Mouse (Mus musculus): Measurements from ENCODE around the gene Aff1. TPM values are rescaled to one million over a fixed set of nuclear protein-coding genes. Genes with fewer than 3 reads are reported as not detected.

Aff1 gene
- total and polyA plus RNA-seq, 2 experiments from 2014 or later = 1.6 to 6.4 TPM

GRCm38 (mm10) chr5:103854041-103854806 lies 162.1 kb downstream of the Aff1 start:
- peak; percentile 59 for TF ChIP-seq CTCF (IDR thresholded peaks at IDR 0.05)
- Histone ChIP-seq H3K4me2 (ENCODE audit: low read depth, low read length, poor library complexity, severe bottlenecking) (no peak overlapping the region), H3K36me3 (ENCODE audit: insufficient read depth, low read length) (0 out of 2 replicates have a peak, but pooled peaks cover 2% of the 10 kb centered on the region), H3K4me1 (ENCODE audit: insufficient read depth, low read length) (0 out of 2 replicates have a peak, but pooled peaks cover 4% of the 10 kb centered on the region), H3K27me3 (ENCODE audit: insufficient read depth, low read length) (no peaks in the 10 kb centered on the region), H3K4me3 (ENCODE audit: low read depth, low read length) (no peak overlapping the region), H3K27ac (ENCODE audit: low read depth, low read length) (peak overlapping the region; percentile 32; the same call in 1 of the 2 replicates), H3K9me3 (ENCODE audit: low read length) (no peaks in the 10 kb centered on the region), H3K9ac (replicated peaks; ENCODE audit: low read length, poor library complexity, severe bottlenecking) (no peak overlapping the region)
- ATAC-seq (ENCODE audit: low FRiP score) = peak; percentile 59
- peak; percentile 74 for DNase-seq (ENCODE audit: low spot score)
- 51% methylated on average over 17 of the region's 17 CpGs for WGBS

DNA sequence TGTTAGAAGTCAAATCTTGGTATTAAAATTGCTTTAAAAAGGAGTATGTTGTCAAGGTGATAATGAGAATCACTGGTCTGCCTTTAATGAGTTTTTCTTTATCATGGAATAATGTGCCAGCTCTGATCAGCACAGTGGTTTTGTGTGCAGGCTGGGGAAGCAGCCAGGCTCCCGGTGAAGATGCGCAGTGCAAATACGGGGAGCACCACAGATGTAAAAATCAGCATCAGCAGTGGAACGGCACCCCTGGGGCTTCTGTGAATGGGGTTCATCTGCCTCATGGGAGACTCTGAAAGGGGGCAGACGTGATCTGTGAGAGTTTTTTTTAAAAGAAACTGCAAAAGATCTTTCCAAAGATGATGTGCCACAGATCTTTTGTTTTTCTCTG lies 162.6 kb downstream of the Aff1 start:
- Histone ChIP-seq H3K9ac (replicated peaks; ENCODE audit: low read length, poor library complexity, severe bottlenecking) (no peak overlapping the region), H3K4me2 (ENCODE audit: low read depth, low read length, poor library complexity, severe bottlenecking) (no peak overlapping the region), H3K36me3 (ENCODE audit: insufficient read depth, low read length) (0 out of 2 replicates have a peak, but pooled peaks cover 2% of the 10 kb centered on the region), H3K27ac (ENCODE audit: low read depth, low read length) (no peak overlapping the region), H3K27me3 (ENCODE audit: insufficient read depth, low read length) (no peaks in the 10 kb centered on the region), H3K4me1 (ENCODE audit: insufficient read depth, low read length) (0 out of 2 replicates have a peak, but pooled peaks cover 4% of the 10 kb centered on the region), H3K9me3 (ENCODE audit: low read length) (no peaks in the 10 kb centered on the region), H3K4me3 (ENCODE audit: low read depth, low read length) (no peak overlapping the region)
- no peak for TF ChIP-seq CTCF (IDR thresholded peaks at IDR 0.05)
- DNase-seq (ENCODE audit: low spot score) (peak; percentile 16), ATAC-seq (ENCODE audit: low FRiP score) (no peak)
- WGBS = 39% methylated on average over 5 of the region's 5 CpGs

DNA sequence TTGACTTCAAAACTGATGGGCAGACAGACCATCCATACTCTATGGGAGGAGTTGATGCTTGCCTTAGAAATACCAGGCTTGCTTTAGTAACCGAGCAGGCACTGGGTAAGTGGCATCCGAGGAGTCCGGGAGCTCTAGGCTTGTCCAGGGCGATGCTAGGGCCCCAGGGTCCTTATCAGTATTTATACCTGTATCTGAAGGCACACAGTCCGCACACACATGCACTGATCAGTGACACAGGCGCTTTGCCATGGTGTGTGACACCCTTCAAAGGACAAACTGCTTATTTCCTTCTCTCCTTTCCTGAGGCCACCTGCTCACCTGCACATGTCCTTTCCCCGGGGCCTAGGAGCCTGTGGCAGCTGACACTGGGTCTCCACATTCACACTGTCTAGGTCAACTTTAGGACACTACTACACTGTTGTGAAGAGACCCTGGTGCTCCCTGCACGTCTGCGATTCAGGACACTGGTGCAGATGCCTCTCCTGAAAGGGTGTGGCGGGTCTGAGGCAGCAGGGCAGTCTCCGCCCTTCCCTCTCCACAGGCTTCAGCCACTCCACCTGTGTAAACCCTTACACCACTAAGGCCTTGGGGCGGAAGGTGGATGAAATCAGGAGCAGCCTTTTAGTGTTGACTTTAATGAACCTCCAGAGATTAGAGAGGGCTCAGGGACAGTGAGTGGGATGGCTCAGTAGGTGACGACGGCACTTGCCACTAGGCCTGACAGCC lies 163.5 kb downstream of the Aff1 start:
- Histone ChIP-seq H3K4me1 (ENCODE audit: insufficient read depth, low read length) (0 out of 2 replicates have a peak, but pooled peaks cover 4% of the 10 kb centered on the region), H3K4me2 (ENCODE audit: low read depth, low read length, poor library complexity, severe bottlenecking) (no peak overlapping the region), H3K4me3 (ENCODE audit: low read depth, low read length) (no peak overlapping the region), H3K27ac (ENCODE audit: low read depth, low read length) (no peak overlapping the region), H3K9ac (replicated peaks; ENCODE audit: low read length, poor library complexity, severe bottlenecking) (no peak overlapping the region), H3K9me3 (ENCODE audit: low read length) (no peaks in the 10 kb centered on the region), H3K36me3 (ENCODE audit: insufficient read depth, low read length) (0 out of 2 replicates have a peak, but pooled peaks cover 4% of the 10 kb centered on the region), H3K27me3 (ENCODE audit: insufficient read depth, low read length) (no peaks in the 10 kb centered on the region)
- no peak for ATAC-seq (ENCODE audit: low FRiP score)
- 85% methylated on average over 14 of the region's 14 CpGs for WGBS
- no peak for TF ChIP-seq CTCF (IDR thresholded peaks at IDR 0.05)
- no peak for DNase-seq (ENCODE audit: low spot score)

GRCm38 (mm10) chr5:103856286-103857009 lies 164.3 kb downstream of the Aff1 start:
- no peaks in the 10 kb centered on the region for H3K27me3 ChIP-seq (ENCODE audit: insufficient read depth, low read length)
- 0 out of 2 replicates have a peak, but pooled peaks cover 4% of the 10 kb centered on the region for H3K4me1 ChIP-seq (ENCODE audit: insufficient read depth, low read length)
- H3K4me2 ChIP-seq (ENCODE audit: low read depth, low read length, poor library complexity, severe bottlenecking) = no peak overlapping the region
- no peak overlapping the region for H3K9ac ChIP-seq (replicated peaks; ENCODE audit: low read length, poor library complexity, severe bottlenecking)
- 64% methylated on average over 5 of the region's 5 CpGs for WGBS
- no peak for ATAC-seq (ENCODE audit: low FRiP score)
- DNase-seq (ENCODE audit: low spot score) = peak; percentile 85
- H3K27ac ChIP-seq (ENCODE audit: low read depth, low read length) = no peak overlapping the region
- TF ChIP-seq CTCF (IDR thresholded peaks at IDR 0.05) = peak; percentile 83
- no peak overlapping the region for H3K4me3 ChIP-seq (ENCODE audit: low read depth, low read length)
- no peaks in the 10 kb centered on the region for H3K9me3 ChIP-seq (ENCODE audit: low read length)
- 0 out of 2 replicates have a peak, but pooled peaks cover 3% of the 10 kb centered on the region for H3K36me3 ChIP-seq (ENCODE audit: insufficient read depth, low read length)

DNA sequence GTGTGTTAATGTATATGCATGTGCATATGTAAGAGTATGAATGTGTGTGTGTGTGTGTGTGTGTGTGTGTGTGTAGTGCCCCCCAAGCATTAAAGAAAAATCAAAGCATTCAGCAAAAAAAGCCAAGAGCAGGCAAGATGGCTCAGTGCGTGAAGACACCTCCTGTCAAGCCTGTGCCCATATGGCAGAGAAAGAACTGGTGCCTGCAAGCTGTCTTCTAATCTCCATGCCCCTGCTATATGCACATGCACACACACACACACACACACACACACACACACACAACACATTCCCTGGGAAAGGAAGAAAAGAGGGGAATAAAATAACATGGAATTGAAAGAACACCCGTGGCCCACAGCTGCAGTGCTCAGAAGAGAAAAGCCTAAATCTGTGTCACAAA lies 165.0 kb downstream of the Aff1 start:
- no peak for ATAC-seq (ENCODE audit: low FRiP score)
- Histone ChIP-seq H3K27ac (ENCODE audit: low read depth, low read length) (no peak overlapping the region), H3K4me2 (ENCODE audit: low read depth, low read length, poor library complexity, severe bottlenecking) (no peak overlapping the region), H3K9me3 (ENCODE audit: low read length) (no peaks in the 10 kb centered on the region), H3K4me3 (ENCODE audit: low read depth, low read length) (no peak overlapping the region), H3K36me3 (ENCODE audit: insufficient read depth, low read length) (0 out of 2 replicates have a peak, but pooled peaks cover 3% of the 10 kb centered on the region), H3K4me1 (ENCODE audit: insufficient read depth, low read length) (0 out of 2 replicates have a peak, but pooled peaks cover 4% of the 10 kb centered on the region), H3K27me3 (ENCODE audit: insufficient read depth, low read length) (no peaks in the 10 kb centered on the region), H3K9ac (replicated peaks; ENCODE audit: low read length, poor library complexity, severe bottlenecking) (no peak overlapping the region)
- 73% methylated on average over 2 of the region's 2 CpGs for WGBS
- DNase-seq (ENCODE audit: low spot score) = no peak
- TF ChIP-seq CTCF (IDR thresholded peaks at IDR 0.05) = no peak
